Mouse (Mus musculus): Measurements from ENCODE around the gene U2af2.

The U2af2 gene

DNA sequence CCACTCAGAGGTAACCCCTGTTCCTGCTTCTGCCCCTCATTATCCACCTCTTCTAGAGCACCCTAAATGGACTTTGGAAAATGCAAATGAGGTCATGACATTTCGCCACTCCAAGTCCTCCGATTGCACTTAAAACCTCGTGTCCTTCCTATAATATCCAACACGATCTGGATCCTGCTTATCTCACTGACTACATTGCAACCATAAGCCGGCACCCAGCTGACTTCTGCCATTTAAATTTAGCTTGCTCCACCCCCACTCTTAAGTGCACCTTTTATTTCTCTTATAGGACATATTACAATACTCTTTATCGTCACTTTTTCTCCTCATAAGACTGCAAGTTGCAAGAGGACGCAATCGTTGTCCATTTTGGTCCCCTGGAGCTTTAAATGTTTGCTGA, 24.5 kb upstream of the U2af2 start:
- no peak for DNase-seq (ENCODE audit: low spot score)

- peak; percentile 95 for DNase-seq (ENCODE audit: low spot score)
These were observed 23.7 kb upstream of the U2af2 start, which contains the start of gene Zfp784 for GRCm38 (mm10) chr7:5038109-5038732. TSS of gene Zfp784 (minus strand) at chr7:5038446.

DNA sequence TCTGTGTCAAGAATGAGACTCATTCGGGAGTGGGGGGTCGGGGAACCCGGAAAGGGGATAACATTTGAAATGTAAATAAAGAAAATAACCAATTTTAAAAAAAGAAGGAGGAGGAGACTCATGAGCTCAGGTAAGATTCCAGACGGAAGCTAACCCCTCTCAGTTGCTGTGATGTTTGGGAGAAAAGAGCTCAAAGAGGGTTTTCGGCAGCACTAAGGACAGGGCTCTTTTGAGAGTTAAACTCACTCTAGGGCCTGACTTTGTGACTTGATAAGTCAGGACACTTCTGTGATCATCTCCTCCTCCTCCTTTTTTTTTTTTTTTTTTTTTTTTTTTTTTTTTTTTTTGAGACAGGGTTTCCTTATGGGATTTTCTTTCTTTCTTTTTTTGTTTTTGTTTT, 23.0 kb upstream of the U2af2 start:
- DNase-seq (ENCODE audit: low spot score): no peak

DNA sequence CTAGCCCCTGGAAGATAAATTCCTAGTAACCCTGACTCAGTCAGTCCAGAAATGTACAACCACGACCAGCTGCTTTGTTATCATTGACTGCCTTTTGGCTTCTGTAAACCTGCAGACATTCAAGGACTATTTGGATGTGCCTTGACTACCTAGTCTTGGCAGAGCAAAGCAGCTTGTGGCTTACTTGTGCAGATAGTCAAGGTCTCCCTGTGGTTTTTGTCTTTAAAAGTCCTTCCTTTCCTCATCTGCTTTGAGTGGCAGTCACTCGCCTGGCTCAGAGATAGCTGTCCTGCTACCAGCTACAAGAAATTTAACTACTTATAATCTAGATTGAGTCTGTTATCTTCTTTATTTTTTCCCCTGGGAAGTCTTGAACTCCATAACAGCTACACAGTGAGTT, 17.0 kb upstream of the U2af2 start:
- no peak for DNase-seq (ENCODE audit: low spot score)

- no peak for DNase-seq (ENCODE audit: low spot score)
These were observed 15.8 kb upstream of the U2af2 start for GRCm38 (mm10) chr7:5046112-5046511.

DNA sequence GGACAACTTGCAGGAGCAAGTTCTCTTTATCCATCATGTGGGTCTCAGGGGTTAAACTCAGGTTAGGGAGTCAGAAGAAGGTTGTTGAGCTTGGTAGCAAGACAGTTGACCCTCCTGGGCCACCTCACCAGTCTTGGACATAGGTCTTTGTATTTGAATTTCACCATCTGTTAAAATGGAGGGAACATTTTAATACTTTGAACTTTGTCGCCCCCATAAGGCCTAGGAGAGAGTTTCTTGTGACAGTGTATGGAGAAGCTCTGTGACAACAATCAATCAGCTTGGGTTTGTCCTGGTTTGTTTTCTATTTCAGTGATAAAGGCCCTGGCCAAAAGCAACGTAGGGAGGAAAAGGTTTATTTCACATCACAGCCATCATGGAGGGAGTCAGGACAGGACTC, 14.6 kb upstream of the U2af2 start:
- DNase-seq (ENCODE audit: low spot score): peak; percentile 70

- DNase-seq (ENCODE audit: low spot score): peak; percentile 48
These were observed 10.4 kb upstream of the U2af2 start, which contains the start of gene Zfp580 for GRCm38 (mm10) chr7:5051193-5052192. TSS of gene Zfp580 (plus strand) at chr7:5051538.

GRCm38 (mm10) chr7:5052438-5052837, 9.5 kb upstream of the U2af2 start:
- no peak for DNase-seq (ENCODE audit: low spot score)

- DNase-seq (ENCODE audit: low spot score): no peak
These were observed 9.0 kb upstream of the U2af2 start for GRCm38 (mm10) chr7:5052931-5053343.

- DNase-seq (ENCODE audit: low spot score): no peak
These were observed 8.3 kb upstream of the U2af2 start for GRCm38 (mm10) chr7:5053456-5054179.

GRCm38 (mm10) chr7:5056651-5057263, 5.2 kb upstream of the U2af2 start:
- no peak for DNase-seq (ENCODE audit: low spot score)

DNA sequence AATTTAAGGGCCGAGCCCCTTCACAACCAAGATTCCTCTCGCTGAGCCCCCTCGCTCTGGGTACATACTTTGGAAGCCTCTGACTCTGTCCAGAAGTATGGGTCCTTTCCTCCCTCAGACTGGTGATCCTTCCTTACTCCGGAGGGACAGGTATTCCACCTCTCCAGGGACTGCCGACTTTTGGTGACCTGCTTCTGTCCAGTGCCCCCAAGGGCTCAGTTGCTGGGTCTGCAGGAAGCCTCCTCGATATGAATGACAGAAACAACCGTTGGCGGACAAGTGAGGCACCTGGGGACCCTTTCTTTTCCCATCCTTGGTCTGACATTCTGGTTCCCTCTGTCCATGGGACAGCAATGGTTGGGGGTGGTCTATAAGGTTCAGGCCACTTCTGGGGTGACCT, 4.6 kb upstream of the U2af2 start:
- DNase-seq (ENCODE audit: low spot score): no peak

DNA sequence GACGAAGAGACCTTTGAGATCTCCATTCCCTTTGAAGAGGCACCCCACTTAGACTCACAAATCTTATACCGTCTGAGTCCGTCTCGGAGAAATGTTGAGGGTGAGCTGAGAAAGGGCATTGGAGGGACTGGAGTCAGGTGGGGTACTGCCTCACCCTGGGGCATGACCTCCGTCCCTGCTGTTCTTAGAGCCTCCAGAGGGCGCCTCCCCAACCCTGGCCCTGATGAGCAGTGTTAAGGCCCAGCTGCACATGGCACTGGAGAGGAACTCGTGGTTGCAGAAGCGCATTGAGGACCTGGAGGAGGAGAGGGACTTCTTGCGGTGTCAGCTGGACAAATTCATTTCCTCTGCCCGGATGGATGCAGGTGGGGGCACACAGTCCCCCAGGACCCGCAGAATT, 4.1 kb upstream of the U2af2 start:
- no peak for DNase-seq (ENCODE audit: low spot score)

DNA sequence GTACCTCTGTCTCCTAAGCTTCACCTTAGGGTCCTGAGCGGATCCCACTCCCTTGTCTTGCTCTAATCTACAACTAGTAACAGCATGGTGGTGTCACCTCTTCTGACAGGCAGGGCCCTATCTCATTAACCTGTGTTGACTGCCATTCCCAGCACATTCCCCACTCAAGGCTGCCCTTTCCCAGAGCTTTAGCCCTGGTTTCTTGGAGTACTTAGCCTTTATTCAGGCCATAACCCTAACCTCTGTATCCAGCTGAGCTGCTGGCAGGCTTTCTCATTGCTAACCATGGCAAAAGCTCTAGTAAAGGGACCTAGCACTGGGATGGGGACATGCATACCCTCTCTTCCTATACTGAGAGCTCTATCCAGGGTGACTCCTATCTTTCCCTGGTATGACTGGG, 3.3 kb upstream of the U2af2 start:
- no peak for DNase-seq (ENCODE audit: low spot score)

- no peak for DNase-seq (ENCODE audit: low spot score)
These were observed 2.5 kb upstream of the U2af2 start for GRCm38 (mm10) chr7:5059421-5059820.

DNA sequence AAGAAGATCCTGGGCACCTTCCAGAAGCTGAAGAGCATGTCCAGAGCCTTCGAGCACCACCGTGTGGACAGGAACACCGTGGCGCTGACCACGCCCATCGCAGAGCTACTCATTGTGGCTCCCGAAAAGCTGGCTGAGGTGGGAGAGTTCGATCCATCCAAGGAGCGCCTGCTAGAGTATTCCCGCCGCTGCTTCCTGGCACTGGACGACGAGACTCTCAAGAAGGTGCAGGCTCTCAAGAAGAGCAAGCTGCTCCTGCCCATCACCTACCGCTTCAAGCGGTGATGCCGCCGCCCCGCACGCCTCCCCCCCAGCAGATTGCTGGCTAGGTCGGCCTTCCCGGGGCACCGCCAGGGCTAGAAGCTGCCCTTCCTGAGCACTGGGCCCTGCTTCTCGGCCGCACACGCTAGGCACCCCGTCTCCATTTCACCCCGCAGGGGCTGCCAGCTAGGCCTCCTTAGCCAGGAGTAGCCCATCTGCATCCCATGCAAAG, 1.7 kb upstream of the U2af2 start:
- DNase-seq (ENCODE audit: low spot score): peak; percentile 80

DNA sequence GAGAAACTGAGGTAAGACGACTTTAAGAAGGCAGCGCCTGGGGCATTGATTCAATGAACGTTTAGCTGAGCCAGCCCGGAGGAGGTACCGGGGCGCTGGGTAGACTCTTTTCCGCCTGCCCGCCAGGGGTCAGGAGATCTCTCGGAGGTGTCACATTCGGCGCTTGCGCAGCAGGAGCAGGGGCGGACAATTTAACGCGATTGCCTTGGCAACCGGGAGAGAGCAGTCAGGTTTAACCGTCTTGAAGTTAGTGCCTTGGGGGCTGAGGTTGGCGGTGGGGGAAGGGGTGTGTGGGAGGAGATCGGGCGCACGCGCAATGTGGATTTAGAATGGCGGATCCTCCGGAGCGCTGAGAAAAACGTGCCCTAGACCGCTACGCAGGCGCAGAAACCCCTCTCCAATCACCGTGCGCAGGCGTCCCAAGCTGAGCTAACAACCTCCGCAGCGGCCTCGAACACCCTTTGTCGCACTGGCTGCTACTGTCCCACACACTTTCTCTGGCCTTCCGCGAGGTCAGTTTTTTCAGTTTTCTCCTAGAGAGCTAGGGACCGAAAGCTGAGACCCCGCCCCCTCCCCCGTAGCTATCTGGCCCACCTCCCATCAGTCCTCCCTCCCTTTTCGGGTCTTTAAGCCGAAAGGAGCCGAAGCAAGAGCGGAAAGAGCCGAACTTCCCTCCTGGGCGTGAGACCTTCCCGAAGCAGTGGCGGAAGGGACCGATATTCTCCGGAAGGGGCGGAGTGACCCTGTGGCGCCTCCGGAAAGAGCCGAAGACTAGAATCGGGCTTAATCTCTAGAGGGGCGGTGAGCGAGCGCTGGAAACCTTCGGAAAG, 784 bp upstream of the U2af2 start:
- DNase-seq (ENCODE audit: low spot score): peak; percentile 98

- peak; percentile 65 for DNase-seq (ENCODE audit: low spot score)
These were observed 538 bp downstream of the U2af2 start for GRCm38 (mm10) chr7:5062360-5063001.

GRCm38 (mm10) chr7:5064886-5065285, 2.9 kb downstream of the U2af2 start:
- no peak for DNase-seq (ENCODE audit: low spot score)

DNA sequence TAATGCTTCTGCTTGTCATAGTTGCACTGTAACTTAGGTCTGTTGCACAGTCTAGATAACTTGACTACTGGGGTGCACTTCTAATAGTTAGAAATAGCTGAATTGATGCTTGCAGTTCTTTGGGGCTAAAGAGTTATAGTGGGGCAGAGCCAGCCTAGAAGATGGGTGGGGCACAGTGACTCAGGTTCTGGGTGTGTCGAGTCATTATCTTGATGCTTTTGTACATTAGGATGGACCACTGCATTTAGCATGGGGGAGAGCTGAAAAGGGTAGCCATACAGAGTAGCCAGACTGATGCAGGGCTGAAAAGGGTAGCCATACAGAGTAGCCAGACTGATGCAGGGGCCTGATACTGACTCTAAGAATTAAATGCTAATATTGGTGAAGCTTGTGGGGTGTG, 11.6 kb downstream of the U2af2 start:
- no peak for DNase-seq (ENCODE audit: low spot score)
